Mouse (Mus musculus): Measurements from ENCODE around the gene Myl6.

Gene Myl6

DNA sequence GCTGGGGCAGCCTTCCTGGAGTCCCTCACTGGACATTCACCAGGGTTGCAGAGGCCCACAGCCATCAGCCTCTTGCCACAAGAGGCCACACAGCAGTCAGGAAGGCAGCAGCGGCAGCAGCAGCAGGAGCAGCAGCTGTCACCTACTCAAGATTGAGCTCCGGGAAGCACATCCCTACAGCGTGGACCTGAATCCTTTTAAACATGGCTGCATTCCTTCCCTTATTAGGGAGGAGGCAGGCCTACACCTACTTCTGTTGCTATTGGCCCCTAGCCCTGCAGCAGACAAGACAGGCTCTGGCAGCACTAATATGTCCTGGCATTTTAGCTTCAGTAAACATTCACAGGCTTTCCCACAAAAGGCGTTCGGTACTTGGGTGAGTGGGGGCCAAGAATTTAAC, 3.7 kb downstream of the Myl6 start:
- DNase-seq (ENCODE audit: low spot score in 2 of 2) = no peak

DNA sequence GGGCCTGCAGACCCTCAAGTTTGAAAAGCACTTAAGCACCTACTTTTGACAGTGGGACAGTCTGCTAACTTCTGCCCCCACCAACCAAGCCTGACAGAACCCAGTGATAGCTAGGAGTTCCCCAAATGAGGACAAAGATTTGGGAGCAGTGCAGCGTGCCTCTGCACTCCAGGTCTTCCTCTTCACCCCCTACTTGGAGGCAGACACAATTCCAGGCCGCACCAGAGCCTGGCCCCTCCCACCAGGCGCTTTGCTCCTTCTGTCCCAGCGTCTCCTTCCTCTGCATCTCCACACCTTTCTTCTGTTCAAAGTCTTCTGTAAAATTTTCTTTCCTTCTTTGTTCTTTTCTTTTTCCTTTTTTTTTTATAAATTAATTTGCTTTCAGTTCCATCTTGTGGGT, 4.2 kb downstream of the Myl6 start:
- no peak for DNase-seq (ENCODE audit: low spot score in 2 of 2)

DNA sequence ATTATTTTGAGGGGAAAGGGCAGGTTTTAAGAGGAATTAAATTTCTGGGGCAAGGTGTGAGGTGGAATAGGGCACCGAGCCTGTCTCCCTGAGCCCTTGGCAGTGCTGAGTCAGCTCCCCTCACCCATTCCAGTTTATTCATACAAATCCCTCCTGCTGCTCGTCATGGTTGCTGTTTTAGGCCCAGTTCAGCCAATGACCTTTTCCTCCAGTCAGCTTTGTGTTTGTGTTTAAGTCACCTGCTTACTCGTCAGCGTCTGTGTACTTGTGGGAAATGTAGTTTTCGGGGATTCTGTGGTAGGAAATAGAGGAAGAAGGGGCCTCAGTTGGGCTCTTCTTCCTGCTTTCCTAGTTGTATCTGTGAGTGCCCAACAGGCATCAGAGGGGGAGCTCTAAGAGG, 4.6 kb downstream of the Myl6 start:
- no peak for DNase-seq (ENCODE audit: low spot score in 2 of 2)

DNA sequence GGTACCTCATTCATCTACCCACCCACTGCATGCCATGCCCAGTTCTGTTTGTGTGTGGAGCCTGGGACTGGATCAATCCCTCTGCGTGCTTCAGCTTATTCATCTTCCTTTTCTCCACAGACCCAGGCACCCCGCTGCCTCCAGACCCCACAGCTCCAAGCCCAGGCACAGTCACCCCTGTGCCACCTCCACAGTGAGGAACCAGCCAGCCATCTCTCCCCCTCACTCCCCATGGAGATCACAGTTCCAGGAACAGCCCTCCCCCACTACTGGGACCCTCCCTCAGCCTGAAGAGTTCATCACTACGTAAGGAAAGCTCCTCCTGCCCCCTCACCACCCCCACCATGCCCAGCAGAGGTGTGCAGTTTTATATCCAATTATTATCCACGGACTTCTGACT, 5.2 kb downstream of the Myl6 start:
- no peak for DNase-seq (ENCODE audit: low spot score in 2 of 2)

DNA sequence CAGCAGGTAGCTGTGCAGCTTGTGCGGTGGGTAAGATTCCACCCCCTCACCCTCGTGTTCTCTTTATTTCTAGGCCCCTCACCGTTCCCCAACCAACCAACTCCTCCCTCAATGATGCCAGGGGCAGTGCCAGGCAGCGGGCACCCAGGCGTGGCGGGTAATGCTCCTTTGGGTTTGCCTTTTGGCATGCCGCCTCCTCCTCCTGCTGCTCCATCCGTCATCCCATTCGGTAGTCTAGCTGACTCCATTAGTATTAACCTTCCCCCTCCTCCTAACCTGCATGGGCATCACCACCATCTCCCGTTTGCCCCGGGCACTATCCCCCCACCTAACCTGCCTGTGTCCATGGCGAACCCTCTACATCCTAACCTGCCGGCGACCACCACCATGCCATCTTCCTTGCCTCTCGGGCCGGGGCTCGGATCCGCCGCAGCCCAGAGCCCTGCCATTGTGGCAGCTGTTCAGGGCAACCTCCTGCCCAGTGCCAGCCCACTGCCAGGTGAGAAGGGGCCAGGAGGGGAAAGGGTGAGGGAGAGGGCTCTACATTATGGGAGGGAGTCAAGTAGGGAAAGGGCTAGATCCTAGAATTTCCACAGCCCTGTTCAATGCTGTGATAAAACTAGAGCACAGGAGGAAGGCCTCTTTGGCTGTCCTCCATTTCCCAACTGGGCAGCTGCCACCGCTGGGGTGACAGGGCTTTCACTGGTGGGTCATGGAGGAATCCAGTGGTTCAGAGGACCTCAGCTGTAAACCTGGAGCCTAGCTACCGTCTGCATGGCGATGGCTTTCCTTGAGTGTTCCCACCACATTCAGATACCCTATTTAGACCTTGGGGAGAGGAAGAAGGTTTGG, 5.9 kb downstream of the Myl6 start:
- DNase-seq (ENCODE audit: low spot score in 2 of 2) = no peak

DNA sequence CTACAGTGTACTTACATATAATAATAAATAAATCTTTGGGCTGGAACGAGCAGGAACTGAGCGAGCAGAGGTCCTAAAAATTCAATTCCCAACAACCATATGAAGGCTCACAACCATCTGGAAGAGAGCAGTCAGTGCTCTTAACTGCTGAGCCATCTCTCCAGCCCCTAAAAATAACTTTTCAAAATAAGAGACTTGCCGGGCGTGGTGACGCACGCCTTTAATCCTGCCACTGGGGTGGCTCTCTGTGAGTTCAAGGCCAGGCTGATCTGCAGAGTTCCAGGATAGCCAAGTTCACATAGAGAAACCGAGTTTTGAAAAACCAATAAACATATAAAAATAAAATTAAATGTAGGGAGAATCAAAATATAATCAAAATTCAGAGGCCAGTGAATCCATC, 7.6 kb downstream of the Myl6 start:
- no peak for DNase-seq (ENCODE audit: low spot score in 2 of 2)

DNA sequence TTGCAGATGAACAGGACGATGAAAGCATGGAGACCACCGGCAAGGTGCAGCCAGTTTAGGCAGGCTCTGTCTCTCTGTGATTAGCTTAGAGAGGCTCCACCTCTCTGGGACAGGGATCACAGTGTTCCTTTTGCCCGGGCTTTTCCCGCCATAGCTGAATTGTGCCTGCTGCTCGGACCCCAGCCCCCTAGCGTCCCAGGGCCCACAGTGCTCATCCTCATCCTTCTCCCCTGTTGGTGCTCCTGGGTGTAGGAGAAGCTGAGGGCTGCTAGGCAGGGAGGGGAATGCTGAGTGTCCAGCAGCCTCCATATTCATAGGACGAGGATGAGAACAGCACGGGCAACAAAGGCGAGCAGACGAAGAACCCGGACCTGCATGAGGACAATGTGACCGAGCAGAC, 19.6 kb downstream of the Myl6 start:
- no peak for DNase-seq (ENCODE audit: low spot score in 2 of 2)

DNA sequence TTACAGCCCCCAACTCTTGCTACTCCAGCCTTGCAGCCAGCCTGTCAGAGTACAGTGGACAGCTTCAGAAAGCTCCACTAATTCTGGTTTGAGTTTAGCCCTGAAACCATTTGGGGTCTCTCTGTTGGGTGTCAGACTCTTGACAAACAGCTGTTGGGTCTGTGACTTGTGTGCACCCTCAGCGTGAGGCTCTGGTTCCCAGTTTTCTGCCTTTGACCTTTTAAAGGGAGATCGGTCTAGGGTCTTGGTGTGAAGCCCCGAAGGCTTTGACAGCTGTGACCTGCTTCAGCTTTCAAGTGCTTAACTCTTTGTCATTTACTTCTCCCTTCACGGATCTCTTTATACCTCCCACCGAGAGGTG, 33.7 kb downstream of the Myl6 start:
- no peak for DNase-seq (ENCODE audit: low spot score in 2 of 2)

DNA sequence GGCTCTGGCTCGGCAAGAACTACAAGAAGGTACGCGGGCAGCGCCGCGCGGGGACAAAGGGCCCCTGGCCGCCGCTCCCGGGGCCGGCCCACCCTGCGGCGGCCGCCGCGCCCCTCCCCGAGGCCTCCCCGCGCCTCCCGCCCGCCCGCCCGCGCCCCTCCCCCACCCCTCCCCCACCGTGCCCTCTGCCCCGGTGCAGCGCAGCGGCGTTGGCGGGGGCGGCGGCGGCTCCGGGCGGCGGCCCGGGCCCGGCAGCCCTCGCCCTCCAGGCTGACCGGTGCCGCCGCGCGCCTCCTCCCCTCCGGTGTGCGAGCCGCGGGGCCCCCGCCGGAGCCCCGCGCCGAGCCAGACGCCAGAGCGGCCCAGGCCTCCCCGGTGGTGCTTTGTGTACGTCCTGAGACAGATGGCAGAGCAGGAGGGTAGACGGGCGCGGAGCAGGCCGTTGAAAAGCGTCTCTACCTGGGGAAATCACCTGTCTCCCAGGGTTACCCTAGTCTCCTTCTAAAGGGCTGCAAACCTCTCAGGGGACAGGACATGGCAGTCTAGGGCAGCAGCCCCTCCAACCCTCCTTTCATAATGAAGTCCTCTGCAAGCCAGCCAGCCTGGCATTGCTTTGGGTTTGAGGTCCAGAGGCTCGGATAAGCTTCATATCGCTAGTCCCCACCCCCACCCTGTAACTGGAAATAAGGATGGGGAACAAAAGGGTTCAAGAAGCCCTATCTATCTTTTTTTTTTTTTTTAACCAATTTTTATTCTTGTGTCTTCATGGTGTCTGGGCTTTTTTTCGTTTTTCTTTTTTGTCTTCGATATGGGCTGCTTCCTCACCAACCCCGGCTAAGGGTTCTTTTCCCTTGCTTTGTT, 34.3 kb downstream of the Myl6 start:
- DNase-seq (ENCODE audit: low spot score in 2 of 2) = peak in 1 of 2 experiments; percentile 44

DNA sequence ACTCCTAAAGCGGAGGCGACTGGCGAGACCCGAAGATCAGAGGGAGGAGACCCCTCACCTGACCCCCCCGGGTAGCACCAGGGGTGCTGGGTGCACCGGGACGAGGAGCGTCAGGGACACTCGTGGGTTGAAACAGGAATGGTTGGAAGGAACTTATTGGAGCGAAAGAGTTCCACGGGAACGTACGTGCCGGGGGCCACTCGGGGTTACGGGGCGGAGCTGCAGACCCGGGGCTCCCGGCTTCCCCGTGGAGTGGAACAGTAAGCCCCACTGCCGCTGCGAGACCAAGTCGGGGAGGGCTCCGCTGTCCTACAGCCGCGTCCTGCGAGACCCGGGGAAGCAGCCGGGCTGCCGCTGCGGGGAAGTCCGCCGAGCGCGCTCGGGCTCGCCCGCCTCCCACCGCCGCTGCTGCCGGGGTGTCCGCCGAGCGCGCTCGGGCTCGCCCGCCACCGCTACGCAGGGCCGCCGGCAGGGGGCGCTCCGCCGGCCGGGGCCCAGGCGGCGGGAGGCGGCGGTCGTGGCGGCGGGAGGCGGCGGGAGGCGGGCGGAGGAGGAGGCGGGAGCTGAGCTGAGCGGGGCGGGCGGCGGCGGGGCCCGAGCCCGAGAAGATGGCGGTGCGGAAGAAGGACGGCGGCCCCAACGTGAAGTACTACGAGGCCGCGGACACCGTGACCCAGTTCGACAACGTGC, 35.1 kb downstream of the Myl6 start, which contains the start of gene Smarcc2:
Gene Smarcc2, plus strand, starts transcription at position 530 of the 690 bp plus-strand sequence.
- DNase-seq (ENCODE audit: low spot score in 2 of 2) = peak; percentile 66 to 86

DNA sequence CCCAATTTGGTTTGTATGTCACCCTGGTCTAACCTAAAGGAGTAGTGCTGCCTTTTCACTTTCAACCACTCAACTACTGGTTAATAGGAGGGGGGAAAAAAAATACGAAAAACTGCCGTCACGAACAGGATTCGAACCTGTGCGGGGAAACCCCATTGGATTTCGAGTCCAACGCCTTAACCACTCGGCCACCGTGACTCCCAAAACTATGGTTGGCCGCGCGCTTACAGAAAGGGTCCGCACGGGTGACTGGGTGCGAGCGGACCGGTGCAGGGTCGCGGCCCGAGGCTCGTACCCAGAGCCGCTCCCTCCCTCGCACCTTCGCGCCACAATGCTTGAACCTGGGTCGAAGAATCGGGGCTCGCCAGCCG, 35.6 kb downstream of the Myl6 start:
- DNase-seq (ENCODE audit: low spot score in 2 of 2) = peak; percentile 95 to 98

DNA sequence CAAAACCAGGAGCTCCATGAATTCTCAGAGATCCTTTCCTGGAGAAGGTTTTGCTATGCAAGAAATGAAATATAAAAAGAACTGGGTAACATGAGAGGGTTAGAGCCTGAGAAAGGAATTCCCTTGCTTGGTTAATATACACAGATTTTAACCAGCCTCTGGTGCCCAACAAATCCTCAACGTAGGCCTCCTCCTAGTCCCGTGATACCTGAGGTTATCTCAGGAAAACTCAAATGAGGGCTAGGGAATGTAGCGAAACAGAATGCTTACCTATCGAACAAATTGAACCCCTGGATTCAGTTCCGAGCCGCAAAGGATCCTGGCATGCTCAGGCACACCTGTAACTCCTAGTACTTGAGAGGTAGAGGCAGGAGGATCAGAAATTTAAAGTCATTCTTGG, 36.3 kb downstream of the Myl6 start:
- DNase-seq (ENCODE audit: low spot score in 2 of 2) = no peak

DNA sequence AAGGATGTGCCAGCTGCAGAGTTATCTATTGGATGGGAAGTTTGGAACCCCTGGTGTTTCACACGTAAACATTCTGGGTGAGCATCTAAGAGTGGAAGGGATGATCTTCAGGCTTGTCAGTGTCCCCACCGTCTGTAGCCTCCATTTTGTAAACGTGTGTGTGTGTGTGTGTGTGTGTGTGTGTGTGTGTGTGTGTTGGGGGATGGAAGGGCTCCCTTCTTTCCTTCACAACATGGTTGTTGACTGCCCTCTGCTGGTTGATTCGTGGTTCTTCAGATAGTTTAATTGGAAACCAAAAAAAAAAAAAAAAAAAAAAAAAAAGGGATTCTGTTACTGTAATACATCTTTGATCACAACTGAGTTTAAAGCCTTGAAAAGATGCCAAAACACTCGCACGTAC, 38.7 kb downstream of the Myl6 start:
- peak in 1 of 2 experiments; percentile 66 for DNase-seq (ENCODE audit: low spot score in 2 of 2)

DNA sequence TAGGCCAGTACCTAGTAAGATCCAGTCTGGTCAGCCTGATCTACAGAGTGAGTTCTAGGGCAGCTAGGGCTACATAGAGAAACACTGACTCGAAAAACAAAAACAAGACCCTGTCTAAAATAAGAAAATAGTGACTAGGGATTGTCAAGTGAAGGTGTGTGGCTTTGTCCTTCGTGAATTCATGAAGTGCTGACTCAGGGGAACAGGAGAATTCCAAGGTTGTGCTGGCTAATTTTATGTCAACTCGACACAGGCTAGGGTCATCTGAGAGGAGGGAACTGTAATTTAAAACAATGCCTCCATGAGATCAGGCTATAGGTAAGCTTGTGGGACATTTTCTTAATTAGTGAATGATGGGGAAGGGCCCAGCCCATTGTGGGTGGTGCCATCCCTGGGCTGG, 39.5 kb downstream of the Myl6 start:
- no peak for DNase-seq (ENCODE audit: low spot score in 2 of 2)

DNA sequence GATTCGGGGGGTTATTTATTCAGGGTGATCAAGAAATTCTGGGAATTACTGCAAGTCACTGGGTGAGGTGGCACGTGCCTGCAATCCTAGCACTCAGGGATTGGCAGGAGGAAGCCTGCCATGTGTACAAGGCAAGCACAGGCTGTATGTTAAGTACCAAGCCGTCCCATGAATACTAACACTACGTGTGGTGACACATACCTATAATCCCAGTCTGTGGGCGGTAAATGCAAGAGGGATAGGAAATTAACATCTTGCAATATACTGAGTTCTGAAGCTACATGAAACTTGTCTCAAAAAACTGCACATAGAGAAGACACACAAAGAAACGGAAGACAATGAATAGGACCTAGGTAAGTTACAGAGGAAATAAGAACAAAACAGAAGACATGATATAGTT, 42.9 kb downstream of the Myl6 start:
- DNase-seq (ENCODE audit: low spot score in 2 of 2) = no peak

DNA sequence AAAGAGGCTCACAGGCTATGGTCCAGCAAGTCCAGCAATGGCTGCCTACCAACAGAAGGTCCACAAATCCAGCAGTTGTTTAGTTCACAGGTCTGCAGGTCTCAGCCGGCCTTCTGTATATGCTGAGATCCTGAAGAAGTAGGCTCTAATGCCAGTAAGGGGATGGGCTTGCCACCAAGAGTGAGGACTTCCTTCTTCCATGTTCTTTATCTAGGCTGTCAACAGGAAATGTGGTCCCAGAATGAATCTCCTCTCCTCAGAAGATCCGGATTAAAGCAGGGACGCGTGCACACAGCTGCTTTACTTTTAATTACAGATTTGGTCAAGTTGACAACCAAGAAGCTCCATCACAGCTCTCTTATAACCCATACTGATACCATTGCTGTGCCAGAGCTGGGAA, 48.5 kb downstream of the Myl6 start:
- no peak for DNase-seq (ENCODE audit: low spot score in 2 of 2)

DNA sequence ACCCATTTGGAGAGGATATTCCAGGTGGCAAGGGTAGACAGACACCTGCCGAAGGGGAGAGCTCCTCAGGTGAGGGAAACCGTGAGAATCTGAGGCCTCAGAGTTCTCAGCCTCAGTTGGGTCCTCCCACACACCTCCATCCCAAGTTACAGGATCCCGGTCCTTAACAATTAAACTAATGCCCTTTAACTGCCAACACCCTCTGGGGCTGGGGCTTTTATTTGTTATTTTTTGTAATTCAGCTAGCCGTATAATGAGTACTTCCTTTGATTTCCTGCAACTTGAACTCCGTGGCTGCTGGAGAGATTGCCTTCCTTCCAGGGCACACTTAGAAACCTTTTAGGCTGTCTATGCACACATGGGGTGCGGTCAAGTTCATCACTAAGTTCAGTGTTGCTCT, 49.6 kb downstream of the Myl6 start:
- DNase-seq (ENCODE audit: low spot score in 2 of 2) = no peak

DNA sequence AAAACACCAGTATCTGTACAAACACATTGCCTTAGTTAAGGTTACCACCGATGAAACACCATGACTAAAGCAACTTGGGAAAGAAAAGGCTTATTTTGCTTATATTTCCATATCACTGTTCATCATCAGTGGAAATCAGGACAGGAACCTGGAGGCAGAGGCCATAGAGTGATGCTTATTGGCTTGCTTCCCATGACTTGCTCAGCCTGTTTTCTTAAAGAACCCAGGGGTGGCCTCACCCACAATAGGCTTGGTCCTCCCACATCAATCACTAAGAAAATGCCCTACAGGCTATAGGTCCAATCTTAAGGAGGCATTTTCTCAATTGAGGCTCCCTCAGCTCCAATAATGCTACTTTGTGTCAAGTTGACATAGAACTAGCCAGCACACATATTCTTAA, 51.2 kb downstream of the Myl6 start:
- DNase-seq (ENCODE audit: low spot score in 2 of 2) = no peak

DNA sequence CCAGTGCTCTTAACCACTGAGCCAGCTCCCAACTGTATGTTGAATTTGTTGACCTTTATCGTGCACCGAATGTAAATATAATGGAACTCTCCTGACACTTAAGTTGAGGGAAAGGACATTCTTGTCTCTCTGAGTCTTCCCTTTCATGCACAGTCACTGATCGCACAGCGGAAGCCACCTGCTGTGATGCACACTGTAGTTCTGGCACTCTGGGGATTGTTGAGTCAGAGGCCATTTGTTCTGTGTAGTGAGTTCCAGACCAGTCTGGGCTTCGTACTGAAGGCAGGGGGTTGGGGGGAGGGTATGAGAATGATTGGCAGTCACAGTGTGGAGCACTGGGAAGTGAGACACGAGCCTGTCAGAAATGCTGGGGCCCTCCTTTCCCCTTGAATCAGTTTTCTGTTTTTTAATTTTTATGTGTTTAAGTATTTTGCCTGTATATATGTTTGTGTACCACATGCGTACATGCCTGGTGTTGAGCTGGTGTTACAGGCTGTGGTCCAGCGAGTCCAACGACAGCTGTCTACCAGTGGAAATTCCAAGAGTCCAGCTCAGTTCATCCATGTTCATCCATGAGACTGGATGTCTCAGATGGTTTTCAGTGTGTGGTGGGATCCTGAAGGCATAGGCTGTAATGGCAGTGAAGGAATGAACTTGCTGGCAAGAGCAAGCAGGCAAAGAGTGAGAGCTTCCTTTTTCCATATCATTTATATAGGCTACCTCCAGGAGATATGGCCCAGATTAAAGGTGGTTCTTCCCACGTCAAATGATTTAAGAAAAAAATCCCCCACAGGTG, 52.4 kb downstream of the Myl6 start:
- no peak for DNase-seq (ENCODE audit: low spot score in 2 of 2)
